In the genomic region with DNA sequence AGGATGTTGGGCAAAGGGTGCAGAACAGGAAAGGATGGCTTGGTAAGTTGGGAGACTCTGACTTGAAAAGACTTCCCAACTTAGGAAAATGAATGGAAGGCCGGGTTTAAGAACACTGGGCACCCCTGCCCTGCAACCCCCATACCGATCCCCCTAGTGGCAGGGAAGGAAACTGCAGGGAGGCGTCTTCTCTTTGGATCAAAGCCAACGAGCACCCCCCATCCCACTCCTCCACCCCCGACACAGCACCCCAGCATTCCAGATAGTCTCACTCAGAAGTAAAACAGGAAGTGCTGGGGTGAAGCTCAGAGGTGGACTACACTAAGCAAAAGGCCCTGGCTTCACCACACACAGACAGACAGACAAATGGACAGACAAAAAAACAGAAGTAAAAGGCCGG, we compare ENCODE assay signal across 8 mouse cellular contexts.
A peak's percentile ranks its signal among the peaks of the same experiment; 100 is the strongest.
DNase-seq lines count a peak whose midpoint lies in the region; ATAC-seq and TF ChIP-seq lines count a peak whose summit lies in the region.
"Had no signal": no experiment of that assay in that cellular context is flagged by ENCODE, and none has a peak within 500 bp of the region (broad histone marks: within the 10 kb centered on the region; RNA-seq: fewer than 3 reads in every experiment).

No protein-coding gene starts in this region.

- 28% methylated on average over 6 of the region's 6 CpGs for WGBS in kidney, postnatal 0 days

- peak in 1 of 2 experiments; percentile 33; a peak in 1 of 4 replicates for TF ChIP-seq EP300 in MEL (IDR thresholded peaks at IDR 0.05; ENCODE audit: low read depth in 1 of 2, low read length in 2 of 2)

- ATAC-seq in kidney, postnatal 0 days (replicated peaks; ENCODE audit: low FRiP score, low read depth), result no peak
- ATAC-seq in megakaryocyte progenitor cell, adult 5-6 weeks (replicated peaks; ENCODE audit: poor library complexity), result peak; percentile 30
- no peak for ATAC-seq in activated CD4-positive, CD25-positive, alpha-beta regulatory T cell, adult 4 months

- TF ChIP-seq CTCF in kidney, postnatal 0 days (IDR thresholded peaks at IDR 0.05; ENCODE audit: low read depth), result peak; percentile 70
- TF ChIP-seq CTCF in MEL (IDR thresholded peaks at IDR 0.05 in 2 of 3, conservative IDR thresholded peaks at IDR 0.05 in 1 of 3; ENCODE audit: control insufficient read depth in 1 of 3, insufficient read depth in 1 of 3, low read depth in 2 of 3, low read length in 3 of 3, poor library complexity in 1 of 3, severe bottlenecking in 1 of 3), result peak; percentile 73 to 87 (median 74)

- no peak for TF ChIP-seq POLR2A in MEL (IDR thresholded peaks at IDR 0.05; ENCODE audit: control insufficient read depth in 1 of 2, insufficient read depth in 1 of 2, low read depth in 1 of 2, low read length in 2 of 2, poor library complexity in 1 of 2)

- H3K9ac ChIP-seq in kidney, postnatal 0 days (ENCODE audit: low read depth, low read length), result no peak overlapping the region
- H3K9ac ChIP-seq in MEL (ENCODE audit: control insufficient read depth, low read depth, low read length, poor library complexity, severe bottlenecking), result no peak overlapping the region

- H3K36me3 ChIP-seq in kidney, postnatal 0 days (ENCODE audit: insufficient read depth, low read length), result no peaks in the 10 kb centered on the region
- peaks cover 0 to 2% of the 10 kb centered on the region in 2 experiments; a peak in 2 of 4 replicates for H3K36me3 ChIP-seq in MEL (ENCODE audit: control insufficient read depth in 1 of 2, insufficient read depth in 2 of 2, low read length in 2 of 2)

- no peak overlapping the region for H3K27ac ChIP-seq in kidney, postnatal 0 days
- H3K27ac ChIP-seq in MEL (ENCODE audit: control insufficient read depth, low read depth, low read length), result no peak overlapping the region

- H3K27me3 ChIP-seq in kidney, postnatal 0 days (ENCODE audit: insufficient read depth, low read length), result no peaks in the 10 kb centered on the region
- no peaks in the 10 kb centered on the region for H3K27me3 ChIP-seq in MEL (ENCODE audit: control insufficient read depth in 1 of 2, insufficient read depth in 2 of 2, low read length in 2 of 2)

- no peak for TF ChIP-seq RAD21 in MEL (IDR thresholded peaks at IDR 0.05; ENCODE audit: low read depth, low read length)

- no peaks in the 10 kb centered on the region for H3K79me2 ChIP-seq in MEL (ENCODE audit: control insufficient read depth, insufficient read depth, low read length, poor library complexity)

- no peaks in the 10 kb centered on the region for H3K4me1 ChIP-seq in kidney, postnatal 0 days (replicated peaks; ENCODE audit: insufficient read depth, low read length)
- peaks cover 0 to 3% of the 10 kb centered on the region in 2 experiments; a peak in 3 of 4 replicates for H3K4me1 ChIP-seq in MEL (ENCODE audit: control insufficient read depth in 1 of 2, insufficient read depth in 2 of 2, low read length in 2 of 2)

- no peak overlapping the region for H3K4me3 ChIP-seq in kidney, postnatal 0 days (replicated peaks; ENCODE audit: low read depth, low read length)
- H3K4me3 ChIP-seq in MEL (ENCODE audit: control insufficient read depth in 1 of 2, insufficient read depth in 1 of 2, low read depth in 2 of 2, low read length in 2 of 2), result no peak overlapping the region
- H3K4me3 ChIP-seq: myocyte had no signal

- no peak overlapping the region for H3K4me2 ChIP-seq in kidney, postnatal 0 days (ENCODE audit: low read length)

- DNase-seq in kidney, postnatal 0 days (ENCODE audit: low spot score), result peak; percentile 42
- DNase-seq in kidney, adult 11 months, result no peak
- peak; percentile 34 for DNase-seq in CD4-positive helper T cell, adult 2 months (ENCODE audit: low read depth, low spot score)
- DNase-seq in MEL (ENCODE audit: low read depth, low spot score), result peak; percentile 72
- no peak for DNase-seq in Muller cell, postnatal 12 days (ENCODE audit: inconsistent ontology term)

- H3K9me3 ChIP-seq in kidney, postnatal 0 days (replicated peaks; ENCODE audit: low read length), result no peaks in the 10 kb centered on the region
- no peaks in the 10 kb centered on the region for H3K9me3 ChIP-seq in MEL (replicated peaks; ENCODE audit: insufficient read depth, low read length)

TF ChIP-seq in MEL, 35 proteins besides CTCF, POLR2A, EP300 and RAD21:
- TF ChIP-seq ELF1 (IDR thresholded peaks at IDR 0.05; ENCODE audit: low read depth, low read length), result no peak
- no peak for TF ChIP-seq MYB (IDR thresholded peaks at IDR 0.05; ENCODE audit: low read depth, low read length)
- TF ChIP-seq MYC (IDR thresholded peaks at IDR 0.05; ENCODE audit: low read depth, low read length), result no peak
- no peak for TF ChIP-seq E2F4 (IDR thresholded peaks at IDR 0.05; ENCODE audit: borderline replicate concordance, low read depth, low read length)
- peak; percentile 19; the same call in 1 of the 2 replicates for TF ChIP-seq ETS1 (IDR thresholded peaks at IDR 0.05; ENCODE audit: low read depth, low read length)
- TF ChIP-seq ZMIZ1 (IDR thresholded peaks at IDR 0.05; ENCODE audit: low read depth, low read length), result no peak
- no peak for TF ChIP-seq KAT2A (conservative IDR thresholded peaks at IDR 0.05; ENCODE audit: low read depth, low read length)
- TF ChIP-seq USF2 (IDR thresholded peaks at IDR 0.05; ENCODE audit: borderline replicate concordance in 1 of 2, insufficient read depth in 1 of 2, low read depth in 1 of 2, low read length in 2 of 2), result no peak
- no peak for TF ChIP-seq MAFK (IDR thresholded peaks at IDR 0.05; ENCODE audit: borderline replicate concordance, low read depth, low read length)
- TF ChIP-seq BHLHE40 (IDR thresholded peaks at IDR 0.05; ENCODE audit: borderline replicate concordance, low read depth, low read length), result no peak
- peak; percentile 30; the same call in 1 of the 2 replicates for TF ChIP-seq SMC3 (IDR thresholded peaks at IDR 0.05; ENCODE audit: low read depth, low read length)
- TF ChIP-seq MAZ (IDR thresholded peaks at IDR 0.05; ENCODE audit: low read depth, low read length), result peak; percentile 74
- TF ChIP-seq USF1 (IDR thresholded peaks at IDR 0.05; ENCODE audit: low read depth, low read length), result no peak
- TF ChIP-seq POLR2AphosphoS2 (IDR thresholded peaks at IDR 0.05; ENCODE audit: low read length), result no peak
- TF ChIP-seq TBP (IDR thresholded peaks at IDR 0.05; ENCODE audit: low read depth, low read length), result peak; percentile 68; the same call in 1 of the 2 replicates
- no peak for TF ChIP-seq TAL1 (IDR thresholded peaks at IDR 0.05; ENCODE audit: low read length)
- TF ChIP-seq NELFE (IDR thresholded peaks at IDR 0.05; ENCODE audit: low read depth, low read length), result no peak
- no peak for TF ChIP-seq ZKSCAN1 (IDR thresholded peaks at IDR 0.05; ENCODE audit: low read depth, low read length)
- TF ChIP-seq CHD2 (IDR thresholded peaks at IDR 0.05; ENCODE audit: low read length), result no peak; the same call in 1 of the 2 replicates
- TF ChIP-seq HCFC1 (IDR thresholded peaks at IDR 0.05; ENCODE audit: low read depth, low read length), result 0 out of 2 replicates have a peak, but pooled peaks have one; percentile 19
- no peak for TF ChIP-seq ZC3H11A (IDR thresholded peaks at IDR 0.05; ENCODE audit: low read depth, low read length)
- TF ChIP-seq MEF2A (IDR thresholded peaks at IDR 0.05; ENCODE audit: extremely low read depth, insufficient replicate concordance, low read depth, low read length, poor library complexity, severe bottlenecking), result no peak
- no peak for TF ChIP-seq UBTF (IDR thresholded peaks at IDR 0.05; ENCODE audit: borderline replicate concordance, insufficient read depth, low read depth, low read length)
- no peak for TF ChIP-seq GATA1 (IDR thresholded peaks at IDR 0.05; ENCODE audit: low read depth, low read length)

Comparison
In these comparisons a context has a peak if more than half of its experiments do, and no peak if none do; other contexts are left out.
1. DNase-seq: peak in kidney, postnatal 0 days (single experiment), CD4-positive helper T cell, adult 2 months (single experiment) and MEL (single experiment); none in kidney, adult 11 months (single experiment) and Muller cell, postnatal 12 days (single experiment).